Mouse (Mus musculus) liver, embryonic 16.5 days (tissue): ENCODE results near the gene Msh5. TPM values are rescaled to one million over a fixed set of nuclear protein-coding genes. Genes with fewer than 3 reads are reported as not detected.
"Not testable (repeated sequence)": the region's sequence is repeated elsewhere in the genome, so short reads cannot be mapped to it uniquely, and the experiment has no call there.

Experiments used
- ATAC-seq: fragments of 200-750 bp; cut with Nextera tagmentation; 2 replicates; pipeline ENCODE4 v1.8.0; 2017; ENCODE audit warnings: low read depth, mild to moderate bottlenecking, moderate number of reproducible peaks, moderate library complexity
- H3K27ac ChIP-seq: fragments of 300-500 bp; sonication (generic); 2 replicates; pipeline ENCODE4 v1.5.1; 2014; ENCODE audit warnings: mild to moderate bottlenecking, low read length
- H3K27me3 ChIP-seq: fragments of 300-500 bp; sonication (generic); 2 replicates; pipeline ENCODE4 v1.6.1; 2014; ENCODE audit warnings: low read depth, low read length, mixed read lengths; ENCODE audit not compliant: control insufficient read depth, insufficient read depth
- H3K36me3 ChIP-seq: fragments of 300-500 bp; sonication (generic); 2 replicates; pipeline ENCODE4 v1.6.1; 2014; ENCODE audit warnings: mild to moderate bottlenecking; ENCODE audit not compliant: control insufficient read depth, insufficient read depth
- H3K4me1 ChIP-seq: fragments of 300-500 bp; sonication (generic); 2 replicates; pipeline ENCODE4 v1.6.1; 2014; ENCODE audit warnings: low read depth, low read length, mixed read lengths; ENCODE audit not compliant: control insufficient read depth
- H3K4me2 ChIP-seq: fragments of 300-500 bp; sonication (generic); 2 replicates; pipeline ENCODE4 v1.6.1; 2014; ENCODE audit warnings: low read depth, low read length, mixed read lengths
- H3K4me3 ChIP-seq: fragments of 300-500 bp; sonication (generic); 2 replicates; pipeline ENCODE4 v1.5.1; 2014; ENCODE audit warnings: low read depth, mild to moderate bottlenecking, low read length
- H3K9ac ChIP-seq: fragments of 300-500 bp; sonication (generic); 2 replicates; pipeline ENCODE4 v1.6.1; 2014; ENCODE audit warnings: low read depth, low read length
- H3K9me3 ChIP-seq: fragments of 300-500 bp; sonication (generic); replicated peaks from 2 replicates; pipeline ENCODE4 v1.6.1; 2016; ENCODE audit warnings: low read length; ENCODE audit not compliant: control insufficient read depth
- WGBS: fragments of 180-500 bp; shearing (Covaris S2); extraction: QIAGEN DNeasy Blood & Tissue Kit; methylation state at CpG from one replicate; pipeline ENCODE4 v1.1.7; 2014; ENCODE audit not compliant: insufficient replicate concordance; 5-methylcytosine and 5-hydroxymethylcytosine counted together
- polyA plus RNA-seq: library from polyadenylated mRNA; unstranded; fragments of >200 nt; fragmentation: Nextera tagmentation; extraction: Ambion mirVana; gene quantifications from 2 replicates; pipeline ENCODE4 v1.2.1, GENCODE M21; 2015

The Msh5 gene
- polyA plus RNA-seq, 1 experiment from 2014 or later = 4.2 TPM

DNA sequence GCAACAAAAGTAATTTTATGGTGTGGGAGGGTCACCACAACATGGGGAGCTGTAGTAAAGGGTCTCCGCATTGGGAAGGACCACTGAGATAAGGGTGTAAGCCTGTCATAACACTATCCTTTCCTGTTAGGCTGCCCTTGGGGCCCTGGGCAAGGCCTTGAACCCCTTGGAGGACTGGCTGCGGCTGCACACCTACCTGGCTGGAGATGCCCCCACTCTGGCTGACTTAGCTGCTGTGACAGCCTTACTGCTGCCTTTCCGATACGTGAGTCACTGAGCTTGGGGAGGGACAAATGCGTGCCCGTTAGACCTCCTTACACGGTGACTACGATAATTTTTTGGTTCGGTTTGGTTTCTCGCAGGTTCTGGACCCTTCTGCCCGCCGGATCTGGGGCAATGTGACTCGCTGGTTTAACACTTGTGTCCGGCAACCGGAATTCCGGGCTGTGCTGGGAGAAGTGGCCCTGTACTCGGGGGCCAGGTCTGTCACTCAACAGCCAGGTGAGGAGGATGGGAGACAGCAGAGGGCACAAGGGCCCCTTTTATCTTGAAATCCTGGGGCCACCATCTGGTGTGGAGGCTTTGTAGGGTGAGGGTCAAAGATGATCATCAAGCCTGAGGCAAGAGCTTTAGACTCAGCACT, 42.3 kb downstream of the Msh5 start:
- Histone ChIP-seq H3K27ac (no peak overlapping the region), H3K4me2 (no peak overlapping the region)
- 87% methylated on average over 17 of the region's 17 CpGs for WGBS

DNA sequence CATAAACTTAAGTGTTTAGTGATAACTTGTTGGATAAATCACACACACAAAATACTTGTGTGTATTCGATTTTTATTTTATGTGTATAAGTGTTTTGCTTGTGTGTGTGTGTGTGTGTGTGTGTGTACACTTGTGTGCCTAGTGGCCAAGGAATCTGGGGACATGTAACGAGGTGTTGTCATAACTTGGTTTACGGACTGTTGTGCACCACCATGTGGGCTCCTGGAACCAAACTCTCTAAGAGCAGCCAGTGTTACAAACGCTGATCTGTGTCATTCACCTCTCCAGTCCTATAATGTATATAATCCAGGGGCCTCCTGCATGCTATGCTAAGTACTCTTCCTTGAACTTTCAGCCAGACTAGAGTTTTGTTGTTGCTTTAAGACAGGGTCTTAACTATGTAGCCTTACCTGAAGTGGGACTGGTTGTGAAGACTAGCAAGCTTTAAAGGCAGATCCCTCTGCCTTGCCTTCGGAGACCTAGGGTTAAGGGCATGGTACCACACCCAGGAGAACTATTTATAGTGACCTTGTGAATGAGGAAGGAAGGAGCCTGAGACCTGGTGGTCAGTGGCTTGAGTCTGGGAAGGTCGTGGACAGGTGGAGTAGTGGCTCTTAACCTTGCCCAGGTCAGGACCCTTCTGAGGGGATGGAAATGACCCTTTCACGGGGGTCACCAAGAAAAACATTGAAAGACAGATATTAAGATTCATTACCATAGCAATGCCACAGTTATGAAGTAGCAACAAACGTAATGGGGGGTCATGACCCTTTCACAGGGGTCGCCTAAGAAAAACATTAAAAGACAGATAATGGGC, 43.3 kb downstream of the Msh5 start:
- no peaks in the 10 kb centered on the region for H3K9me3 ChIP-seq
- peak overlapping the region; percentile 95 for H3K4me2 ChIP-seq
- H3K9ac ChIP-seq = peak overlapping the region; percentile 95
- peaks cover 31% of the 10 kb centered on the region for H3K36me3 ChIP-seq
- ATAC-seq = no peak
- H3K27ac ChIP-seq = peak overlapping the region; percentile 97
- H3K4me1 ChIP-seq = peaks cover 32% of the 10 kb centered on the region
- 35% methylated on average over 9 of the region's 9 CpGs for WGBS
- no peaks in the 10 kb centered on the region for H3K27me3 ChIP-seq
- peak overlapping the region; percentile 82 for H3K4me3 ChIP-seq

More for the DNA sequence above, 42.3 kb downstream of the Msh5 start:
- no peak overlapping the region for H3K4me3 ChIP-seq
- H3K27me3 ChIP-seq = no peaks in the 10 kb centered on the region
- H3K9me3 ChIP-seq = no peaks in the 10 kb centered on the region
- H3K36me3 ChIP-seq = peaks cover 38% of the 10 kb centered on the region
- peaks cover 23% of the 10 kb centered on the region for H3K4me1 ChIP-seq
- no peak for ATAC-seq
- no peak overlapping the region for H3K9ac ChIP-seq

DNA sequence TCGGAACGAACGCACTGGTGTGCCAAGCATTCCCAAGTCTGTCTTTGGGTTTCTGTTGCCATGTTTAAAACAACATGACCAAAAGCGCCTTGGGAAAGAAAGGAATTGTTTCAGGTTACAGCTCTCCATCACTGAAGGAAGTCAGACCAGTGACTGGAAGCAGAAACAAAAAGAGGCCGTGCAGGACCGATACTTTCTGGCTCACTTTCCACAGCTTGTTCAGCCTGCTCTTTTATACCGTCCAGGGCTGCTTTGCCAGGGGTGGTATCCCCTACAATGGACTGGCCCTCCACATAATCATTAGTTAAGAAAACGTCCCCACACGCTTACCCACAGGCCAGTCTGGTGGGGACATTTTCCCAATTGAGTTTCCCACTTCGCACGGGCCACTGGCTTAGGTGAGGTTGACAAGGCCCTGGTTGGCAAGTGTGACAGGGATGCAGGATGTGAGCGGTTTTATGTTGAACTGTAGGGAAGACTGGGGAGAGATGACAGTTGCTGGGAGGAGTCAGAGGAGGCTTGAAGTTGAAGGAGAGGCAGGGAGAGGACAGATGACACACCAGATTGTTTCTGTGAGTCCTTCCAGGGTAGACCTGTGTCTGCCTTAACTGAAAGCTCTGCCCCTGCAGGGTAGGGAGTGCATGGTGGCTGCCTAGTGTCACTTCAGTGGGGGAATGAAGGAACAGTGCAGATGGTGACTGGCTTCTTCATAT, 44.2 kb downstream of the Msh5 start:
- peak; percentile 11; the same call in 1 of the 2 replicates for ATAC-seq
- Histone ChIP-seq H3K9ac (peak overlapping the region; percentile 95), H3K36me3 (peaks cover 31% of the 10 kb centered on the region), H3K27ac (peak overlapping the region; percentile 97), H3K9me3 (no peaks in the 10 kb centered on the region), H3K4me1 (peaks cover 40% of the 10 kb centered on the region), H3K27me3 (no peaks in the 10 kb centered on the region), H3K4me2 (peak overlapping the region; percentile 95), H3K4me3 (peak overlapping the region; percentile 82)
- WGBS = 2% methylated on average over 12 of the region's 12 CpGs

DNA sequence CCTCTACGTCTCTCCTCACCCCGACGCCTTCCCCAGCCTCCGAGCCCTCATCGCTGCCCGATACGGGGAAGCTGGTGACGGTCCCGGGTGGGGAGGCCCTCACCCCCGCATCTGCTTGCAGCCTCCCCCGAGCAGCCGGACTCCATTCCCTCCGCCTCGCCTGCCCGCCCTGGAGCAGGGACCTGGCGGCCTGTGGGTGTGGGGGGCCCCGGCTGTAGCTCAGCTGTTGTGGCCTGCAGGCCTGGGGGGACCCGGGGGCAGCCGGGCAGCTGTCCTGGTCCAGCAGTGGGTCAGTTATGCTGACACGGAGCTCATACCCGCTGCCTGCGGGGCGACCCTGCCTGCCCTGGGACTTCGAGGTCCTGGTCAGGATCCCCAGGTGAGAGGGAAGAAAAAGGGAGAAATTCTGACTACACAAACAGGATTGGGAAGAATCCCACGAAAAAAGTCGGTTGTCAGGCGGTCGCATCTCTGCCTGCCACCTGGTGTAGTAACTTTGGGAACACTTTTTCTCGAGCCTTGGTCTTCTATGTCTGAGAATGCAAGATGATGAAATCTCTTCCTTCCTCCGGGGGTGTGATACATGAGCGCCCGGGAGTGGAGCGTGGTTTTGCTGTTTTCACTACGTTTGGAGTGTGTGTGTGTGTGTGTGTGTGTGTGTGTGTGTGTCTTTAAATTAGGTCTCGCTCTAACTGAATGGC, 44.9 kb downstream of the Msh5 start:
- peak; percentile 6 for ATAC-seq
- Histone ChIP-seq H3K4me1 (peaks cover 46% of the 10 kb centered on the region), H3K4me2 (peak overlapping the region; percentile 95), H3K9ac (peak overlapping the region; percentile 95), H3K9me3 (no peaks in the 10 kb centered on the region), H3K27me3 (no peaks in the 10 kb centered on the region), H3K36me3 (peaks cover 31% of the 10 kb centered on the region), H3K27ac (peak overlapping the region; percentile 97), H3K4me3 (peak overlapping the region; percentile 82)
- WGBS = under 1% methylated on average over 35 of the region's 35 CpGs

DNA sequence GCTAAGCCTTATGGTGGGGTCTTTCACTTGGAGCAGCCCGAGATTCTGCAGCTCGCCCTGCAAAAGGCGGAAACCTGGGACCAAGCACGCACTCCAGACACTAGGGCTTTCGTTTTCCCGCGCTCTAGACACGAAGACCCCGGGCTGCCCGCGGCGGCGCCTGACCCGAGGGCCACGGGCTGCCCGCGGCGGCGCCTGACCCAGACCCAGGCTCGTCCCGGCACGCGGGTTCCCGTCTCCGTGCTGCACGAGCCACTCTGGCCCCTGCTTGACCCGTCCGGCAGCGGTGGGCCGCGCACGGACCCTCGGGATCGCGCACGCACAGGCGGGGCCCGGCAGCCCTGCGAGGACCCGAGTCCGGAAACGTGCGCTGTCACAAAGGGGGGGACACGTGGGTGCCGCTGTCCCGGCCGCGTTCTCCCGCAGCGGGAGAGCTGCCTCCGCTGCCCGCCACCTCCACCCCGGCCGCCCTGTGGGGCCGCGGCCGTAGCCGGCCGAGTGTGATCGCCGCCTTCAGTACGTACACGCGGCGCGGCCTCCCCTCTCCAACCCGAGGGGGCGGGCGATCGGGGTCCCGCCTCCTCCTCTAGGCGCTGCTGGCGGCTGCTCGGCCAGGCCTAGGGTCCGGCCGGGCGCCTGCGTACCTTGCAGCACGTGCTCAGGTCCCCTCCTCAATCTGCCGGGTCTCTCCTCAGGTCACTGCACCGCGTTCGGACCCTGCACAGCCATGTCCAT, 45.7 kb downstream of the Msh5 start, which contains the start of gene Vars:
Vars (plus strand) TSS at position 271 of the 735 bp plus-strand sequence.
- H3K9me3 ChIP-seq = no peaks in the 10 kb centered on the region
- peak within 1 kb of the TSS; percentile 95 for H3K4me2 ChIP-seq
- peak; percentile 83 for ATAC-seq
- H3K4me1 ChIP-seq = peaks cover 49% of the 10 kb centered on the region
- peak within 1 kb of the TSS; percentile 97 for H3K27ac ChIP-seq
- under 1% methylated on average over 77 of the region's 83 CpGs for WGBS
- peaks cover 29% of the 10 kb centered on the region for H3K36me3 ChIP-seq
- H3K27me3 ChIP-seq = no peaks in the 10 kb centered on the region
- H3K9ac ChIP-seq = peak within 1 kb of the TSS; percentile 95
- peak within 1 kb of the TSS; percentile 82 for H3K4me3 ChIP-seq

DNA sequence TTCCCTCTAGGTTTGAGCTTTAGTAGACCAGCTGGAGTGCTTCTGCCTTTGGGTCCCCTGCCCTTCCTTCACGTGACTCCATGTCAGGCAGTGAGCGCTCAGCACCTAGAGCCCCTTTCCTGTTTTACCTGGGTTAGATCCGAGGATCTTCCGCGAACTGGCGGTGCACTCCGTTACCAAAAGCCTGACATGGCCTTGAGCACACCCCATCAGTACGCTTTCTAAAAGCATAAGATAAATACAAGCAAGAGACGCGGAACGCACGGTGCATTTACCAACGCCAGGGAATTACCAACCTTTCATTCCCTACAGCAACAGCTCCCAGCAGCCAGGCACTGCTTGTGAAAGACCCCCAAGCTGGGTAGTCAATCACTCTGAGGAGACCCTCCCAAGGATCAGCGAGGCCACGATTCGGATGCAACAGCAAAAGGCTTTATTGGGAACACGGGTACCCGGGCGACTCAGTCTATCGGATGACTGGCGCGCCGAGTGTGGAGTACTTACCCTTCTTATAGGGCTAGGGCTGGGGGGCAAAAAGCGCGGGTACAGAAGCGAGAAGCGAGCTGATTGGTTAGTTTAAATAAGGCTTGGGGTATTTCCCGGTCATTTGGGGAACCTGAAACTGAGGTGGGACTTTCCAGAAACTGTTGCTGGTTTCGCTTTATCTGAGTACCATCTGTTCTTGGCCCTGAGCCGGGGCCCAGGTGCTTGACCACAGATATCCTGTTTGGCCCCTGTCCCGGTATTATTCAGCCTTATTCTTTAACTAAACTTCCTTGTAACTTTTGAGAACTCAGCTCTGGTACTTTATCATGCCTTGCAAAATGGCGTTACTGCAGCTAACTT, 46.5 kb downstream of the Msh5 start:
- ATAC-seq = peak; percentile 20; the same call in 1 of the 2 replicates
- peak overlapping the region; percentile 95 for H3K4me2 ChIP-seq
- WGBS = 6% methylated on average over 28 of the region's 32 CpGs

DNA sequence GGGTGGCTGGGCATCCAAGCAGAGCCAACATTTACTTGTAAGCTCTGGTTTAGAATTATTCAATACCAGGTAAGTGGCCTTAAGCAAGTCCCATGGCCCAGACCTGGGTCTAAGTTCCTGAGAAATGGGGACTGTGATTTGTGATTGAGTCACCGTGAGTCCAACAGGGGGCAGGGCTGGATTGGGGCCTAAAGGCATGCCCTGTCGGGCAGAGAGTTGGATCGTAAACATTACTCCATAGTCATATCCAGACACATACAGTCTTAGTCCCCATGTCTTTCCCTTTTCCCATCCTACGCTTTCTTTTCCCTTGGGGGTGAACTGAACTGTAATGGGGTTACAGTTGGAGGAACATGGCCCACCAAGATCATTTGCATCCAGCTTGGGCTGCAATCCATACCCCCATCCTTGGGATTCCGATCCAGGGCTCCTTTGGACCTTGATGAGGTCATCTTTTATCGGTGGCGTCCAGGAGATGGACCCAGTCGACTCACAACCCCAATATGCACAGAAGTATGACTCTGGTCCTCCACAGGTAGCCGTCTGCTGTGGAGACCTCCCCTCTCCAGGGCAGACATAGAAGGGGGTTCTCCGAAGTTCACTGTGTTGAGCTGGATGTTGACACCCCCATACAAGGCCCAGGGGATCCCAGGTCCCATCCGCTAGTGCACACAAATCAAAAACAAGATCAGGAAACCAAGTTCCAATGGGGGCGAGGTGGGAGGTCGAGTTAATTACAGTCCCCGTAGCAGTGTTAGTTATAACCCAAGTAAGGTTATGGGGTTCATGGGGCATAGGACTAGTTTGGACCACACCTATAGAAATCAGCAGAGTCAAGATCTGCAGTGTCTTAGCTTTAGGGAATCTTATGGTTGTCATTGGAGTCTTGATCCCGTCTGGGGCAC, 47.8 kb downstream of the Msh5 start:
- H3K9ac ChIP-seq = peak overlapping the region; percentile 82
- peaks cover 43% of the 10 kb centered on the region for H3K4me1 ChIP-seq

More for the DNA sequence above, 46.5 kb downstream of the Msh5 start:
- Histone ChIP-seq H3K4me3 (peak overlapping the region; percentile 82), H3K36me3 (peaks cover 21% of the 10 kb centered on the region), H3K4me1 (peaks cover 49% of the 10 kb centered on the region), H3K9ac (peak overlapping the region; percentile 95), H3K27ac (peak overlapping the region; percentile 97)
- not testable (repeated sequence) for H3K9me3 ChIP-seq, H3K27me3 ChIP-seq

More for the DNA sequence above, 47.8 kb downstream of the Msh5 start:
- Histone ChIP-seq H3K27ac (peak overlapping the region; percentile 95), H3K4me3 (peak overlapping the region; percentile 82), H3K36me3 (peaks cover 10% of the 10 kb centered on the region), H3K9me3 (no peaks in the 10 kb centered on the region), H3K4me2 (peak overlapping the region; percentile 95), H3K27me3 (no peaks in the 10 kb centered on the region)
- no peak for ATAC-seq
- 62% methylated on average over 15 of the region's 15 CpGs for WGBS
